Mouse (Mus musculus) lung, adult 2 months (tissue): Measurements from ENCODE around the gene Styk1. TPM values are rescaled to one million over a fixed set of nuclear protein-coding genes. Genes with fewer than 3 reads are reported as not detected.
"Not testable (repeated sequence)": the region's sequence is repeated elsewhere in the genome, so short reads cannot be mapped to it uniquely, and the experiment has no call there.

Source experiments
- DNase-seq: peaks from one replicate; pipeline ENCODE4 v3.0.0; 2022
- H3K4me1 ChIP-seq: fragments of 200-500 bp; 2 replicates; pipeline ENCODE4 v1.6.1; 2011; ENCODE audit warnings: low read length; ENCODE audit not compliant: control insufficient read depth, insufficient read depth
- H3K4me3 ChIP-seq: fragments of 200-500 bp; replicated peaks from 2 replicates; pipeline ENCODE3; 2011; ENCODE audit warnings: low read depth, mild to moderate bottlenecking, control low read depth, low read length; ENCODE audit errors: extremely low read depth
- CTCF ChIP-seq: fragments of 200-500 bp; IDR thresholded peaks from 2 replicates; pipeline ENCODE4 v1.5.1; 2011; ENCODE audit warnings: mild to moderate bottlenecking, low read length, control low read depth; ENCODE audit not compliant: insufficient read depth
- POLR2A ChIP-seq: fragments of 200-500 bp; IDR thresholded peaks from 2 replicates; pipeline ENCODE4 v1.6.1; 2011; ENCODE audit warnings: low read depth, mild to moderate bottlenecking, control low read depth, low read length, borderline replicate concordance; ENCODE audit errors: extremely low read depth
- WGBS: fragments of 180-500 bp; shearing (Covaris S2); methylation state at CpG from one replicate; pipeline ENCODE4 v1.1.7; 2018; 5-methylcytosine and 5-hydroxymethylcytosine counted together
- polyA plus RNA-seq: library from polyadenylated mRNA; depleted of rRNA; stranded (reverse); fragments of >200 nt; gene quantifications from 2 replicates; pipeline ENCODE4 v1.2.3, GENCODE M21; 2012

Styk1 gene
- polyA plus RNA-seq, 1 experiment: 0.71 TPM

GRCm38 (mm10) chr6:131298531-131298930 lies 54.9 kb downstream of the Styk1 start:
- H3K4me3 ChIP-seq: no peak overlapping the region
- no peak for DNase-seq
- no peaks in the 10 kb centered on the region; the same call in 1 of the 2 replicates for H3K4me1 ChIP-seq
- TF ChIP-seq POLR2A (no peak), CTCF (no peak)

- peaks cover 5% of the 10 kb centered on the region for H3K4me1 ChIP-seq
- DNase-seq: no peak
- H3K4me3 ChIP-seq: no peak overlapping the region
- 76% methylated on average over 5 of the region's 5 CpGs for WGBS
- TF ChIP-seq CTCF (no peak), POLR2A (no peak)
These were observed 58.8 kb downstream of the Styk1 start for GRCm38 (mm10) chr6:131294435-131295112.

GRCm38 (mm10) chr6:131293916-131294315 lies 59.5 kb downstream of the Styk1 start:
- 62% methylated on average over 5 of the region's 5 CpGs for WGBS
- peaks cover 5% of the 10 kb centered on the region for H3K4me1 ChIP-seq
- TF ChIP-seq POLR2A (no peak), CTCF (no peak)
- DNase-seq: no peak
- peak overlapping the region; percentile 16 for H3K4me3 ChIP-seq

- TF ChIP-seq POLR2A (peak; percentile 40; the same call in 1 of the 2 replicates), CTCF (no peak)
- DNase-seq: peak; percentile 88
- 2% methylated on average over 51 of the region's 51 CpGs for WGBS
- peak within 1 kb of the TSS; percentile 95 for H3K4me3 ChIP-seq
- H3K4me1 ChIP-seq: peaks cover 5% of the 10 kb centered on the region
These were observed 60.2 kb downstream of the Styk1 start, which contains the start of gene Magohb for GRCm38 (mm10) chr6:131292991-131293788. Gene Magohb, minus strand, starts transcription at chr6:131293244.

GRCm38 (mm10) chr6:131292276-131292990 lies 61.0 kb downstream of the Styk1 start:
- H3K4me1 ChIP-seq: peaks cover 5% of the 10 kb centered on the region
- no peak for TF ChIP-seq CTCF
- TF ChIP-seq POLR2A: no peak
- DNase-seq: no peak
- peak overlapping the region; percentile 95 for H3K4me3 ChIP-seq
- 14% methylated on average over 10 of the region's 10 CpGs for WGBS

- Histone ChIP-seq H3K4me3 (no peak overlapping the region), H3K4me1 (peaks cover 5% of the 10 kb centered on the region)
- TF ChIP-seq CTCF (peak; percentile 69), POLR2A (no peak)
- WGBS: 0% methylated on average over 2 of the region's 2 CpGs
- no peak for DNase-seq
These were observed 63.0 kb downstream of the Styk1 start for GRCm38 (mm10) chr6:131290430-131290829.

GRCm38 (mm10) chr6:131278160-131278559 lies 75.2 kb downstream of the Styk1 start:
- H3K4me1 ChIP-seq, H3K4me3 ChIP-seq, DNase-seq: not testable (repeated sequence)
- 90% methylated on average over 2 of the region's 2 CpGs for WGBS

- Histone ChIP-seq H3K4me1 (no peaks in the 10 kb centered on the region), H3K4me3 (no peak overlapping the region)
- 68% methylated on average over 4 of the region's 4 CpGs for WGBS
- TF ChIP-seq POLR2A: no peak
- TF ChIP-seq CTCF: no peak
- no peak for DNase-seq
These were observed 76.7 kb downstream of the Styk1 start for GRCm38 (mm10) chr6:131276659-131277058.

GRCm38 (mm10) chr6:131272311-131272710 lies 81.1 kb downstream of the Styk1 start:
- TF ChIP-seq CTCF: no peak
- no peak for TF ChIP-seq POLR2A
- Histone ChIP-seq H3K4me3 (no peak overlapping the region), H3K4me1 (no peaks in the 10 kb centered on the region)
- no peak for DNase-seq
- WGBS: 91% methylated on average over 1 of the region's 1 CpGs

GRCm38 (mm10) chr6:131270312-131270711 lies 83.1 kb downstream of the Styk1 start:
- no peak for TF ChIP-seq POLR2A
- no peak for TF ChIP-seq CTCF
- 39% methylated on average over 1 of the region's 1 CpGs for WGBS
- no peak for DNase-seq
- Histone ChIP-seq H3K4me1 (no peaks in the 10 kb centered on the region), H3K4me3 (no peak overlapping the region)

GRCm38 (mm10) chr6:131269599-131269998 lies 83.8 kb downstream of the Styk1 start:
- 82% methylated on average over 2 of the region's 2 CpGs for WGBS
- H3K4me3 ChIP-seq: no peak overlapping the region
- DNase-seq: no peak

More at GRCm38 (mm10) chr6:131269599-131269998, 83.8 kb downstream of the Styk1 start:
- H3K4me1 ChIP-seq: no peaks in the 10 kb centered on the region
- TF ChIP-seq POLR2A (no peak), CTCF (no peak)
